Comparison of ENCODE assay signal across 7 mouse cellular contexts in genomic region chr7:29171562-29172097, GRCm38 (mm10). TPM values are rescaled to one million over a fixed set of nuclear protein-coding genes. Genes with fewer than 3 reads are reported as not detected.
DNase-seq lines count a peak whose midpoint lies in the region; ATAC-seq and TF ChIP-seq lines count a peak whose summit lies in the region.

No protein-coding gene starts in this region.

- peak overlapping the region; percentile 96 for H3K4me3 ChIP-seq in testis, adult 2 months (ENCODE audit: control insufficient read depth, low read depth, low read length)
- peak overlapping the region; percentile 83 for H3K4me3 ChIP-seq in forebrain, embryonic 15.5 days
- H3K4me3 ChIP-seq in liver, embryonic 15.5 days (replicated peaks): peak overlapping the region; percentile 54

- peak overlapping the region; percentile 47 for H3K27ac ChIP-seq in testis, adult 2 months (ENCODE audit: control insufficient read depth, insufficient read depth, low read depth, low read length)
- no peak overlapping the region for H3K27ac ChIP-seq in forebrain, embryonic 15.5 days (replicated peaks)
- no peak overlapping the region for H3K27ac ChIP-seq in liver, embryonic 15.5 days (replicated peaks)

- H3K36me3 ChIP-seq in testis, adult 2 months (ENCODE audit: control insufficient read depth, insufficient read depth, low read length): no peaks in the 10 kb centered on the region
- peaks cover 39% of the 10 kb centered on the region for H3K36me3 ChIP-seq in forebrain, embryonic 15.5 days
- peaks cover 36% of the 10 kb centered on the region for H3K36me3 ChIP-seq in liver, embryonic 15.5 days (replicated peaks)

- DNase-seq in testis, postnatal 14 days (ENCODE audit: low spot score): no peak
- DNase-seq in embryo, embryonic 11 days: no peak
- DNase-seq in cerebellum, adult 8-10 months: no peak
- DNase-seq in layer of hippocampus, adult 8-10 months (ENCODE audit: low spot score in 2 of 2): no peak

- H3K9me3 ChIP-seq in forebrain, embryonic 15.5 days: no peaks in the 10 kb centered on the region
- H3K9me3 ChIP-seq in liver, embryonic 15.5 days (replicated peaks): no peaks in the 10 kb centered on the region

- H3K4me2 ChIP-seq in forebrain, embryonic 15.5 days (replicated peaks): peak overlapping the region; percentile 82
- peak overlapping the region; percentile 71 for H3K4me2 ChIP-seq in liver, embryonic 15.5 days

- no peak overlapping the region; the same call in 1 of the 2 replicates for H3K9ac ChIP-seq in forebrain, embryonic 15.5 days (replicated peaks)
- no peak overlapping the region for H3K9ac ChIP-seq in liver, embryonic 15.5 days

- 6% methylated on average over 34 of the region's 34 CpGs for WGBS in forebrain, embryonic 15.5 days
- 7% methylated on average over 34 of the region's 34 CpGs for WGBS in liver, embryonic 15.5 days (ENCODE audit: insufficient replicate concordance)

- TF ChIP-seq POLR2A in testis, adult 2 months (IDR thresholded peaks at IDR 0.05; ENCODE audit: control insufficient read depth, low read depth, low read length): no peak

- TF ChIP-seq CTCF in testis, adult 2 months (IDR thresholded peaks at IDR 0.05; ENCODE audit: control insufficient read depth, insufficient read depth, insufficient replicate concordance, low read depth, low read length): no peak

- no peaks in the 10 kb centered on the region for H3K27me3 ChIP-seq in testis, adult 2 months (ENCODE audit: control insufficient read depth, insufficient read depth, low read length)
- peaks cover 37% of the 10 kb centered on the region for H3K27me3 ChIP-seq in forebrain, embryonic 15.5 days
- peaks cover 71% of the 10 kb centered on the region for H3K27me3 ChIP-seq in liver, embryonic 15.5 days

- peaks cover 46% of the 10 kb centered on the region for H3K4me1 ChIP-seq in testis, adult 2 months (ENCODE audit: control insufficient read depth, insufficient read depth, low read length)
- peaks cover 40% of the 10 kb centered on the region for H3K4me1 ChIP-seq in forebrain, embryonic 15.5 days
- peaks cover 36% of the 10 kb centered on the region for H3K4me1 ChIP-seq in liver, embryonic 15.5 days (replicated peaks)

- ATAC-seq in forebrain, embryonic 15.5 days (replicated peaks): no peak
- no peak for ATAC-seq in liver, embryonic 15.5 days (ENCODE audit: insufficient read depth)

RNA-seq across cellular contexts. Expression of gene Spred3, which starts 1.4 kb away (rescaled TPM):
- polyA plus RNA-seq in testis, adult 2 months (2012; rRNA removed): 40.9 and 41.8 TPM in 2 replicates
- polyA plus RNA-seq in forebrain, embryonic 15.5 days (2015; fragmentation: Nextera tagmentation; extraction: Ambion mirVana): 6.4 TPM in 2 replicates
- polyA plus RNA-seq in liver, embryonic 15.5 days (2015; fragmentation: Nextera tagmentation; extraction: Ambion mirVana): 0.13 and 0.21 TPM in 2 replicates
- 10 to 100 TPM; 40.6 to 59.3 (median 47.8) TPM for total RNA-seq in layer of hippocampus, adult 8-10 months (2022)

RNA-seq across cellular contexts. Expression of gene Ggn, which starts 1.6 kb away (rescaled TPM):
- 506 and 536 TPM in 2 replicates for polyA plus RNA-seq in testis, adult 2 months (2012; rRNA removed)
- polyA plus RNA-seq in forebrain, embryonic 15.5 days (2015; fragmentation: Nextera tagmentation; extraction: Ambion mirVana): 0.18 TPM in 2 replicates
- 0.05 TPM in 1 of 2 replicates, not detected in the other for polyA plus RNA-seq in liver, embryonic 15.5 days (2015; fragmentation: Nextera tagmentation; extraction: Ambion mirVana)
- 1 to 10 TPM in 2 of 4 experiments, under 1 TPM in 2; 0.69 to 1.4 (median 0.88) TPM for total RNA-seq in layer of hippocampus, adult 8-10 months (2022)

RNA-seq across cellular contexts. Expression of gene Psmd8, which starts 8.9 kb away (rescaled TPM):
- 362 and 383 TPM in 2 replicates for polyA plus RNA-seq in testis, adult 2 months (2012; rRNA removed)
- 269 and 274 TPM in 2 replicates for polyA plus RNA-seq in forebrain, embryonic 15.5 days (2015; fragmentation: Nextera tagmentation; extraction: Ambion mirVana)
- 110 and 112 TPM in 2 replicates for polyA plus RNA-seq in liver, embryonic 15.5 days (2015; fragmentation: Nextera tagmentation; extraction: Ambion mirVana)
- total RNA-seq in layer of hippocampus, adult 8-10 months (2022): 100 to 1,000 TPM; 116 to 137 (median 132) TPM

RNA-seq across cellular contexts. Expression of gene Fam98c, which starts 15.6 kb away (rescaled TPM):
- polyA plus RNA-seq in testis, adult 2 months (2012; rRNA removed): 194 and 338 TPM in 2 replicates
- polyA plus RNA-seq in forebrain, embryonic 15.5 days (2015; fragmentation: Nextera tagmentation; extraction: Ambion mirVana): 20.5 and 21.3 TPM in 2 replicates
- polyA plus RNA-seq in liver, embryonic 15.5 days (2015; fragmentation: Nextera tagmentation; extraction: Ambion mirVana): 6.2 and 6.5 TPM in 2 replicates
- 10 to 100 TPM; 27.9 to 32.4 (median 29.9) TPM for total RNA-seq in layer of hippocampus, adult 8-10 months (2022)

RNA-seq across cellular contexts. Expression of gene Rasgrp4, which starts 37.0 kb away (rescaled TPM):
- 0.31 and 1.1 TPM in 2 replicates for polyA plus RNA-seq in testis, adult 2 months (2012; rRNA removed)
- 0.57 and 0.69 TPM in 2 replicates for polyA plus RNA-seq in forebrain, embryonic 15.5 days (2015; fragmentation: Nextera tagmentation; extraction: Ambion mirVana)
- polyA plus RNA-seq in liver, embryonic 15.5 days (2015; fragmentation: Nextera tagmentation; extraction: Ambion mirVana): 0.79 and 0.96 TPM in 2 replicates
- 1 to 10 TPM in 1 of 4 experiments, under 1 TPM in 3; 0.72 to 2.3 (median 0.93) TPM for total RNA-seq in layer of hippocampus, adult 8-10 months (2022)

Comparison
In these comparisons a context has a peak if more than half of its experiments do, and no peak if none do; other contexts are left out.
1. RNA of gene Ggn, which starts 1.6 kb away (polyA plus RNA-seq): 506 to 536 TPM in testis, adult 2 months; 0.18 TPM in forebrain, embryonic 15.5 days and 0.05 TPM in liver, embryonic 15.5 days; every median in the first group is over 100 times any median in the second.
2. Peak in every context shown above with its lines, with median percentiles within 50 percentile points of each other: H3K4me3 ChIP-seq.